Mouse (Mus musculus) cerebellum, adult 11-12 months (tissue): Measurements from ENCODE around the gene Olfr1308.

Experiments
- DNase-seq: peaks from one replicate; pipeline ENCODE4 v3.0.0; 2022

Gene Olfr1308

GRCm38 (mm10) chr2:111964844-111965243, at the start of gene Olfr1308:
Gene Olfr1308, minus strand, starts transcription at chr2:111964944.
- DNase-seq, result no peak

GRCm38 (mm10) chr2:112012608-112013007, 47.9 kb upstream of the Olfr1308 start, which contains the start of gene Olfr1310:
Gene Olfr1310, minus strand, starts transcription at chr2:112012708.
- DNase-seq, result no peak

GRCm38 (mm10) chr2:111990181-111990580, 25.4 kb upstream of the Olfr1308 start, which contains the start of gene Olfr1309:
Gene Olfr1309, minus strand, starts transcription at chr2:111990281.
- no peak for DNase-seq

DNA sequence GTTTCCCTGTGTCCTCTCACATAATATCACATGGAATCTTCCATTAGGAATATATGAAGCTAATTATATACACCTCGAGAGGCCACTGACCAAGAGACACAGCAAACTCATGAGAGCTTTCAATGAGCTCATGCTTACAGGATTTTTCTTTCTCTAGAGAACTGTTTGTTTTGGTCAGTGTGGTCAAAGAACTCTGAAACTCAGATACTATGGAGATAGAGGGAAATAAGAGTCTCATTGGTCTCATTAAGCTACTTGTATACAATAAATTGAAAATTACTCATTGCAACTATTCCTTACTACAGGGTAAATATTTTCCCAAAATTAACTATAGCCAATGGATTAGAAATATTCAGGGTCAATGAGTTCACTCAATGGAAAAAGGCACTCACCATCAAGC, 15.4 kb downstream of the Olfr1308 start, which contains the start of gene Olfr1307:
Gene Olfr1307, minus strand, starts transcription at position 101 of the 400 bp plus-strand sequence.
- DNase-seq, result no peak

DNA sequence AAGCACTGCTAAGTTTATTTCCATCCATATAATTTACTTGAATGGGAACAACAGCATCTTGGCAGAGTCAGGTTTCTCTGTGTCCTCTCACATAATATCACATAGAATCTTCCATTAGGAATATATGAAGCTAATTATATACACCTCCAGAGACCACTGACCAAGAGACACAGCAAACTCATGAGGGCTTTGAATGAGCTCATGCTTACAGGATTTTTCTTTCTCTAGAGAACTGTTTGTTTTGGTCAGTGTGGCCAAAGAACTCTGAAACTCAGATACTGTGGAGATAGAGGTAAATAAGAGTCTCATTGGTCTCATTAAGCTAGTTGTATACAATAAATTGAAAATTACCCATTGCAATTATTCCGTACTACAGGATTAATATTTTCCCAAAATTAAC, 48.6 kb downstream of the Olfr1308 start, which contains the start of gene Olfr1306:
Gene Olfr1306, minus strand, starts transcription at position 101 of the 400 bp plus-strand sequence.
- DNase-seq, result no peak
